Mouse (Mus musculus) spleen, adult 2 months (tissue): ENCODE measurements around the gene Gm37240. TPM values are rescaled to one million over a fixed set of nuclear protein-coding genes. Genes with fewer than 3 reads are reported as not detected.

Source experiments
- DNase-seq, 2 experiments: peaks; one replicate each; pipeline versions ENCODE4 v3.0.0 to v3.0.0-alpha.2; 2012 to 2021; ENCODE audit warnings: low spot score in 2 of 2, low read depth in 1 of 2
- H3K27ac ChIP-seq: fragments of 200-500 bp; 2 replicates; pipeline ENCODE4 v1.5.1; 2012; ENCODE audit warnings: low read length, inconsistent platforms; ENCODE audit not compliant: insufficient read depth
- H3K27me3 ChIP-seq: fragments of 200-500 bp; 2 replicates; pipeline ENCODE4 v1.6.1; 2012; ENCODE audit warnings: mild to moderate bottlenecking, moderate library complexity, low read length, inconsistent platforms; ENCODE audit not compliant: control insufficient read depth, insufficient read depth
- H3K36me3 ChIP-seq: fragments of 200-500 bp; 2 replicates; pipeline ENCODE4 v1.6.1; 2012; ENCODE audit warnings: mild to moderate bottlenecking, low read length, inconsistent platforms; ENCODE audit not compliant: control insufficient read depth, insufficient read depth
- H3K4me1 ChIP-seq: fragments of 200-500 bp; 2 replicates; pipeline ENCODE4 v1.6.1; 2011; ENCODE audit warnings: inconsistent platforms; ENCODE audit not compliant: control insufficient read depth, insufficient read depth, insufficient read length
- H3K4me3 ChIP-seq: fragments of 200-500 bp; 2 replicates; pipeline ENCODE4 v1.5.1; 2011; ENCODE audit warnings: mild to moderate bottlenecking, inconsistent platforms; ENCODE audit not compliant: insufficient read depth, insufficient read length; ENCODE audit errors: extremely low read depth
- CTCF ChIP-seq: fragments of 200-500 bp; IDR thresholded peaks from 2 replicates; pipeline ENCODE4 v1.5.1; 2011; ENCODE audit warnings: mild to moderate bottlenecking, inconsistent platforms; ENCODE audit not compliant: insufficient read depth, insufficient read length, insufficient replicate concordance; ENCODE audit errors: extremely low read depth
- POLR2A ChIP-seq: fragments of 200-500 bp; IDR thresholded peaks from 2 replicates; pipeline ENCODE4 v1.6.1; 2011; ENCODE audit warnings: low read depth, low read length, inconsistent platforms
- WGBS: fragments of 180-500 bp; shearing (Covaris S2); methylation state at CpG from one replicate; pipeline ENCODE4 v1.1.7; 2018; 5-methylcytosine and 5-hydroxymethylcytosine counted together
- polyA plus RNA-seq: library from polyadenylated mRNA; depleted of rRNA; stranded (reverse); fragments of >200 nt; gene quantifications from 2 replicates; pipeline ENCODE4 v1.2.3, GENCODE M21; 2012

The Gm37240 gene
- polyA plus RNA-seq, 1 experiment: 1.1 TPM

GRCm38 (mm10) chr3:85126970-85127369 is 760.3 kb downstream of the Gm37240 start:
- peaks cover 5% of the 10 kb centered on the region; the same call in 1 of the 2 replicates for H3K4me1 ChIP-seq
- DNase-seq: peak; percentile 9 to 77
- WGBS: 14% methylated on average over 7 of the region's 7 CpGs
- peak overlapping the region; percentile 48 for H3K27ac ChIP-seq
- H3K4me3 ChIP-seq: no peak overlapping the region
- no peaks in the 10 kb centered on the region for H3K27me3 ChIP-seq
- H3K36me3 ChIP-seq: no peaks in the 10 kb centered on the region
- TF ChIP-seq CTCF (no peak), POLR2A (no peak)

DNA sequence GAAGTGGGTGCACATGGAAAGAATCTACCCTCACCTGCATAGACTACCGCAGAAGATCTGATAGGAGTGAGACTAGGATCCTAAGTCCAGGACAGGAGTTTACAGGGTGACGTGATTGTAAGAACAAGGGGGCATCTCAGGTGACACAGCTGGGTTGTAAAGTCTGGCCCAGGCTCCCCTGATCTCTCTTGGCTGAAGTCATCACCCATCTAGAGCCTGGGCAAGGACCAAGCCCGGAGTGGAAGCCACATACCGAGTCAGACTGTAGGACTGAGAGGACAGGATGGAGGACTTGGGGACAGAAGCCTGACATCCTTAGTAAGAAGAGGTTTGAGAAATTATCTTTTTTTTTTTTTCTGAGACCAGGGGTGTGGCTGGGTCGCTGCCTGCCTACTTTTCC is 761.8 kb downstream of the Gm37240 start:
- H3K4me1 ChIP-seq: peaks cover 5% of the 10 kb centered on the region; the same call in 1 of the 2 replicates
- no peak overlapping the region for H3K27ac ChIP-seq
- no peak for TF ChIP-seq POLR2A
- TF ChIP-seq CTCF: no peak
- H3K4me3 ChIP-seq: no peak overlapping the region
- no peaks in the 10 kb centered on the region for H3K27me3 ChIP-seq
- H3K36me3 ChIP-seq: no peaks in the 10 kb centered on the region
- 90% methylated on average over 5 of the region's 5 CpGs for WGBS
- no peak for DNase-seq

GRCm38 (mm10) chr3:85124924-85125323 is 762.4 kb downstream of the Gm37240 start:
- no peak overlapping the region for H3K27ac ChIP-seq
- no peaks in the 10 kb centered on the region for H3K36me3 ChIP-seq
- no peaks in the 10 kb centered on the region for H3K27me3 ChIP-seq
- DNase-seq: no peak
- H3K4me1 ChIP-seq: peaks cover 5% of the 10 kb centered on the region; the same call in 1 of the 2 replicates
- 85% methylated on average over 6 of the region's 6 CpGs for WGBS
- TF ChIP-seq CTCF (no peak), POLR2A (no peak)
- no peak overlapping the region for H3K4me3 ChIP-seq

DNA sequence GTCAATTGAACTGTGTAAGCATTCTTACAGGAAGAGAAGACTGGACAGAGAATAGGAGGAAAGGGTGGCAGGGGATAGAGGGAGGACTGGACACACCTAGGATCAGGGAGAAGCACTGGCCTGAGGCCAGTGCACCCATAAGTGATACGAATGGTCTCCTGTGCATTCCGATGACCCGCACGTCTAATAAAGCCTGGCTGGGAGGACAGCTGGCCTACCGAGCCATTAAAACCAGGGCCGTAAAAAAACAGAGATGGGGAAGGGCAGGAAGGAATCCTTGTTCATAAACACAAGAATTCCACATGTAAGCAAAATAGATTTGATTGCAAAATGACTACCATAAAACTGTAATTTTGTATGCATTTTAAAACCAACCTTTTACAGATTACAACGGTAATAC is 762.9 kb downstream of the Gm37240 start:
- Histone ChIP-seq H3K27ac (no peak overlapping the region), H3K4me3 (no peak overlapping the region), H3K27me3 (no peaks in the 10 kb centered on the region), H3K4me1 (peaks cover 5% of the 10 kb centered on the region; the same call in 1 of the 2 replicates), H3K36me3 (no peaks in the 10 kb centered on the region)
- TF ChIP-seq POLR2A (no peak), CTCF (no peak)
- WGBS: 88% methylated on average over 7 of the region's 7 CpGs
- DNase-seq: no peak

DNA sequence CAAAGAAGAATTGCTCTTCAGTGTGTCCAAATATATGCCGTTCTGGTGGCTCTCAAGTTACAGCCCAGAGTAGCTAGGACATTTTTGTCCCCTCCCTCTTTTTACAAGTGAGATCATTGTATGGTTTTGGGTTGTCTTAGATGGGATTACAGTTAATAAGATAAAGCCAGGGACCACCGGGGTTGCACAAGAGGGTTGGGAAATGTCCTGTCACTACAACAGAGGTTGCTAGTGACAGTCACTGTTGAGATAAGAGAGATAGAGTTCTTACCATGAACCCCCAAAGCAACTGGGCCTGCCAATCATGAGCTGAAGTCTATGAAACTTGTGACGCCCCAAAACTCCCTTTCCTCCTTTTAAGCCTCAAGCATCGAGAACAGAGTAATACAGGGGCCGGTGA is 769.6 kb downstream of the Gm37240 start:
- H3K4me3 ChIP-seq: no peak overlapping the region
- no peak for DNase-seq
- WGBS: 89% methylated on average over 5 of the region's 5 CpGs
- TF ChIP-seq CTCF (no peak), POLR2A (no peak)
- H3K27me3 ChIP-seq: no peaks in the 10 kb centered on the region
- H3K36me3 ChIP-seq: no peaks in the 10 kb centered on the region
- H3K27ac ChIP-seq: no peak overlapping the region
- no peaks in the 10 kb centered on the region for H3K4me1 ChIP-seq

GRCm38 (mm10) chr3:85117014-85117413 is 770.3 kb downstream of the Gm37240 start:
- Histone ChIP-seq H3K36me3 (no peaks in the 10 kb centered on the region), H3K4me3 (no peak overlapping the region), H3K27me3 (no peaks in the 10 kb centered on the region), H3K4me1 (no peaks in the 10 kb centered on the region), H3K27ac (no peak overlapping the region)
- no peak for DNase-seq
- TF ChIP-seq CTCF: no peak
- no peak for TF ChIP-seq POLR2A
- 82% methylated on average over 7 of the region's 7 CpGs for WGBS

GRCm38 (mm10) chr3:85115959-85116543 is 771.3 kb downstream of the Gm37240 start:
- Histone ChIP-seq H3K27ac (no peak overlapping the region), H3K4me1 (no peaks in the 10 kb centered on the region), H3K36me3 (no peaks in the 10 kb centered on the region), H3K27me3 (no peaks in the 10 kb centered on the region), H3K4me3 (no peak overlapping the region)
- DNase-seq: no peak
- WGBS: 74% methylated on average over 7 of the region's 7 CpGs
- TF ChIP-seq CTCF (no peak), POLR2A (no peak)
